Mouse (Mus musculus) gastrocnemius, postnatal 36 days (tissue): ENCODE measurements around the gene Abca13. TPM values are rescaled to one million over a fixed set of nuclear protein-coding genes. Genes with fewer than 3 reads are reported as not detected.
"Not testable (repeated sequence)": the region's sequence is repeated elsewhere in the genome, so short reads cannot be mapped to it uniquely, and the experiment has no call there.

ENCODE experiments used
- DNase-seq, 2 experiments: peaks; one replicate each; pipeline ENCODE4 v3.0.0; 2022
- intact Hi-C: fragments of 180-260 bp; cut with DNase I; formaldehyde crosslinking; loops from one replicate; pipeline ENCODE4 v1.15.1; 2025
- total RNA-seq, 2 experiments: library from RNA; stranded (reverse); gene quantifications; 2 replicates each; pipeline ENCODE4 v1.2.3; 2021

The Abca13 gene
- total RNA-seq, 2 experiments from 2014 or later, result not detected

DNA sequence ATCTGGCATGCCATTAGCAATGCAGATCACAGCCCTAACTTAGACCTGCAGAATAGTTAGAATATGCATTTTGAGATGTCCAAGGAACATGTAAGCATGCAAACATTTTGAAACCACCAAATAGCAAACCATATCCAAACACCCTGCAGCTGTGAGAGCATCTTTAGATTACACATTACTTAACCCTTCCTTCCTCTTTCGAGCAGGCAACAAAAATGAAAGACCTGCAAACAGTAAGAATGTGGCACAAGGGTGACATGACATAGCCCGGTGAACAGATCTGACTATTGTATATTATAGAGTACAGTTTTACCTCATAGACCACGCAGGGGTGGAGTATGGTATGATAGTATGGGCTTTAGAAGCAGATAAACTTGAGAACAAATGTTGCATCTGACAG is 93.5 kb downstream of the Abca13 start:
- no peak for DNase-seq
- intact Hi-C loops, result no loop called here

DNA sequence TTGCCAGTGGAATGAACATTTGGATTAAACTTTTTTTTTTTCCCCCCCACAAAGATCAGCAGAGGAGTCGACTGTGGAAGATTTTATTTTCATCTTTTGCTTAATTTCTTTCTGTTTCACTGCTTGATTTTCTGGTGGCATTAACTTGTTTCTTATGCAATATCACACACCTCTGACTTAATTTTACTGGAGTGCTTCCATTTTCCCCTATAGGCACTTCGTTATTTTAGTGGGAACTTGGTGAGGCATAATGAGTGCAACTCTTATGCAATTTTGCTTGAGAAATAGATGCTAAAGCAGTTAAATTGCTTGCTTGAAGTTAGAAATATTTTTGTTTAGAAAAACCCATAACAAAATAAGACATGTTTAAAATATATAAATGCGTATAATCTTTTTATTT is 94.0 kb downstream of the Abca13 start:
- DNase-seq, result no peak
- intact Hi-C loops, result no loop called here

DNA sequence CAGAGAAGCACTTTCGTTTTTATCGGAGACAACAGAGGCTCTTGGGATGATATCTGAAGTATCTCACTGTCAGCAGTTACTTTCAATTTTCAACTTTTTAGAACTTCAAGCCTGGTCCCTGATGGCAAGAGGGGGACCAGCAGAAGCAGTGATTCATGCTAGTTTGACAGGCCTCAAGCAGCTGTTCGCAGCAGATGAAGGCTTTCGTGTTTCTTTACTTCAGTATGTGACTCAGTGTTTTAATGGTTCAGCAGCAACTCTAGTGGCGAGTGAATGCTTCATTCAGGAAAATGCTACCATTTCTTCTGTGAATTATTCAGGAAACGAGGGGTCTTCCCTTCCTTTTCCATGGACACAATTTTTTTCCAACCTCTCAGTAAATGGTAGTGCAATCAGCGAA is 99.4 kb downstream of the Abca13 start:
- intact Hi-C loops, result no loop called here
- no peak for DNase-seq

DNA sequence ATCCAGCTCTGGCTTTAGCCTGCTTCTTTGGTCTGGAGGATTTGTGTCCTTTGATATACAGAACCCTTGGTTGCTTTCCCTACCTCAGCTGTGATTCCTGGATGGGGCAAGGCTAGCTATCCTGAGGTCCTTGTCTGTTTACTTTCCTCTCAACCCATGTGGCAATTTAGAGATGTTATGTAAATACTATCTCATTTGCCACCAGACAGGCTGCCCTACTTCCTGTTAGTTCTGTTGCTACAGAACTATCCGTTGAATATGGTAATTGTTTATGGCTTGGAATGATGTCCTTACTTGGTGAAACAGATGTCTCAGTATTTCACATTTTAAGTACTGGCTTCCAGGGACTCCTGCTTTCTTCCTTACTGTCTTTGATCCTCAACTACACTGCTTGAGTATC is 107.9 kb downstream of the Abca13 start:
- intact Hi-C loops, result no loop called here
- no peak for DNase-seq

DNA sequence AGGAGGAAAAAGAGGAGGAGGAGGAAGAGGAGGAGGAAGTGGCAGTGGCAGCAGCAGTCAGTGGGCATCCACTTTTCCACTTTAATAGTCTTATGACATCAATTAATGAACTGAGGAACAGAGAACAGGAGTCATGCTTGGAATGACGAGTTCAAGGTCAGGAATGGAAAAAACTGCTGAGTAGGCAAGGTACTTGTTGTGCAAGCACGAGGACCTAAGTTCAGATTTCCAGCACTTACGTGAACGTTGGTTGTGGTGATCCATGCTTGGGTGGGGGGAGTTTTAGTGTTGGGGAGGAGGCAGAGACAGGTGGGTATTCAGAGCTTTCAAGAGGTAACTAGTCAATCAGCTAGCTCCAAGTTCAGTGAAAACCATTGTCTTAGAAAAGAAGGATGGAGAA is 113.7 kb downstream of the Abca13 start:
- intact Hi-C loops, result no loop called here
- DNase-seq, result no peak

DNA sequence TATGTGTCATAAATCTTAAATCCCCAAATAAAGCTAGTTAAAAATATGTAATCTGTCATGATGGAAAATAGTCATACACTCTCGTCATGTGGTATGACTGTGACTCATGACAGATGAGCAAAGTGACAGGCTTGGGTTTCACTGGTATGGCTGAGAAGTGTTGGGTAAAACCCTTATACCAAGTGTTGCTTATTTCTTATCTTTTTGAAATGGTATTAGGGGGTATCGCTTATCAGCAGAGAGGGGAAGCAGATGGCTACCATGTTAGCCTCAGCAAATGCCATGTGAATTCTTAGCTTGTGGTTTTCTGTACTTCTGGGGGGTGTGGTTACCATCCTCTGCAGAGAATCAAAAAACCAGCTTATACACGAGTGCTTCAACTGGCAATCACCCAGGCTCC is 124.8 kb downstream of the Abca13 start:
- intact Hi-C loops, result no loop called here
- no peak for DNase-seq

DNA sequence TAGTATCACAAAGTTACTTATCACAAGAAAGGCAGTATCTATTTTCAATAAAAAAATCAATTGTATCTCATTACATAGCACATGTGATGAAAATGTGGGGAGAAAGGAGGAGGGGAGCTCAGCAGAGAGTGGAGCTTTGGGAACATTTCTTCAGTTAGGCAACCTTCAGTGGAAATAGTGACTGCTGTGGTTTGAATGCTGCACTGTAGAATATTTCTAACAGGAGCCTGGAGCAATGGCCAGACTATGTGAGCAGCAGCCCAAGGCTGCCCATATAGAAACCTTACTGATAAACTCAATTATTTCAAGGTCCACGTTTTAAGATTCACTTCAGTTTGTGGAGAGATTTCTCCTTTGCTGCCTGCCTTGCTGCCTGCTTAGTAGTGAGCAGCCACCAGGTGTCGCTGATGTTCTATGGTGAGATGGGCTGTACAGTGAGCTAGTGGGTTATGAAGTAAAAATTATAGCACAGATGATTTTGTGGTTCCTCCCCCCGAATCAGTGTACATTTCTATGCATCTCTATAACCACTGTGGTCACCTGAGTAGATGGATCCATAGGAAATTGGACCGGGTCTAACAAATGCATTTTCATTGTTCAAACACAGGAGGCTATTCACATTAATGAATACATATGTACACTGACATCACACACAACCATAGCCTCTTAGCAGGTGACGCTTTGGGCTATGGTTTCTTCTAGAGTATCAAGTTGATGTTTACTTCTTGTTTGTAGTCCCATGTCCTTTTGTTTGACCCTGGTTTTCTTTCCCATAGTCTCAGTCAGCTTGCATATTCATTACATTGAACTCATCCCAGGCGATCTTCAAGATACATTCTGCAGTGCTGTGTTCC is 125.6 kb downstream of the Abca13 start:
- intact Hi-C loops, result no loop called here
- peak; percentile 19 to 20 for DNase-seq

DNA sequence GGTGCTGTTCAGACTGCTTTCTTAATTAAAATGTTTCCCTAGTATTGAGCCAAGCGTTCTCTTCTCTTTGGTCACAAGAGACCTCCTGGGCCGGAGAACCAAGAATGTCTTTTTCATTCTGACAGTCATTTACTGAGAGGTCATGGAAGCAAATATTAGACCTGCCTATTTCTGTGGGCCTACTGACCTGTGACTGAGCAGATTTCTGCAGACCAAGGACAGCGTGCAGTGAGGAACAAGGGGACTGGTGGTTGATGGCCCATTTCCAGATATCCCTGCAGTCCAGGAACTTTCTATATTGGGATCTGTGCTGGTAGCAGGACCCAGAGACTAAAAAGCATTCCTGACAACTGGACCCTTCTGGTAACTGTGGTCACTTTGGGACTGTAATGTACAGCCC is 146.4 kb downstream of the Abca13 start:
- DNase-seq, result no peak
- intact Hi-C loops, result no loop called here

DNA sequence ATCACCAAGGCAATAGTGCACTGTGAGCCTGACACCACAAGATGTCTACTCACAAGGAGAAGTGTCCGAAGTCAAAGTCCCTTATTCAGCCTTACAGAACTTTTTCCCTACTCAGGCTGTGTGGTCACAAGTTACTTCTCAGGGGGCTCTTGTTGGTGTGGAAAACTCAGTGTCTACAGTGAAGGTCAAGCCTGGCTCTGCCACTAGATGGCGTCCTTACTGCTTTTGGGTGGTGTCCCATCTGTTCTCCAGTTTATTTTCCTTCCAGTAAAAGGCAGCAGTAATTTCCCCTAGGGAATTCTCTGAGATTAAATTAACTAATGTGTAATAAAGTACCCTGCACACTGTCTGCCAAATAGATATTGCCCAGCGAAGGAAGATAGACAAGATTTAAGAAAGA is 156.0 kb downstream of the Abca13 start:
- no peak for DNase-seq
- intact Hi-C loops, result no loop called here

DNA sequence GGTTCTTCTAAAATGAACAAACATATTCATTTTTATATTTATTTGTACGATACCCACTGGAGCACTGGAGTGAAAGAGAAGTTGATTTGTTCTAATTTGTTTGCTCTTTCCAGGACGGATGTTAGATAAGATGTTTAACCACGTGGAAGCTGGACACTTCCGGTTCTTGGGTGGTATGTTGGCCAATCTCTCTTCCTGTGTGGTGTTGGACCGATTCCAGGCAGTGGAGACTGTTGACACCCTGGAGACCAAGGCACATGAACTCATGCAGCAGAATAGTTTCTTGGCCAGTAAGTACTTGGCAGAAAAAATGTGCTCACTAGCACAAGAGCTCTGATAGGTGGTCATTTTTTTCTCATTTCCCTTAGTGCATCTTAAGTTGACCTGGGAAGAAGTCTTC is 181.4 kb downstream of the Abca13 start:
- DNase-seq, result no peak
- intact Hi-C loops, result no loop called here

DNA sequence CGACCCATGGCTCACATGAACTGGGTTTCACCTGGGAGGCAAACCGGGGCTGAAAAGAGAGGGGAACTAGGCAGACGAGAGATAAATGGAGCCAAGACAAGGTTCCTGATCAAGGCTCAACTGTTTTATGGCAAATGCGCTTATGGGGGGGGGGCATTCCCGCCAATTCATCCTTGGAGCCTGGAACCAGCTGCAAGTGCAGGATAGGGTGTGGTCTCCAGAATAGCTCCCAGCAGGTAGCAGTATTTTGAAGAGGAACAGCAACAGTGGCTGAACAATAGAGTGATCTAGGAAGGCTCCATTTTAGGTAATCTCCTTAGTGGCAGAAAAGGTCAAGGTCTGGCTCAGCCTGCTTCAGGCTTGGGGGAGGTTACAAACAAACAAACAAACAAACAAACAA is 182.7 kb downstream of the Abca13 start:
- intact Hi-C loops, DNase-seq: not testable (repeated sequence)

DNA sequence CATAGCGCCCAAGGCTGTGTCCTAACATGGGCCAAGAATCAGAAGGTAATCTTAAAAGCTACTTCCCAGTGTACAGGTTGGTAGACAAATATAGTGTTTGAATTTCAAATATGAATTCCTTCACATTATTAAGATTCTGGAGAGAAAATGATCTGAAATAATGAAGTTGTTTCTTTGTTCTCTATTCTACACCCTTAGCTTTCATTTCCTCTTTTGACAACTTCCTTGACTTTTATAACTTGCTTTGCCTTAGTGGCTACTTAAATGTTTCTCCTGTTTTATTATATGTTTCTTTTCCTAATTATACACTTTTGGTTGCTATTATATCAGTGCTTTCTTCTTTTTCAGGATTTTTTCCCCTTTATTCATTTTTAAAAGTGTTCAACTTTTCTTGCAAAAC is 196.8 kb downstream of the Abca13 start:
- no peak for DNase-seq
- intact Hi-C loops, result no loop called here

DNA sequence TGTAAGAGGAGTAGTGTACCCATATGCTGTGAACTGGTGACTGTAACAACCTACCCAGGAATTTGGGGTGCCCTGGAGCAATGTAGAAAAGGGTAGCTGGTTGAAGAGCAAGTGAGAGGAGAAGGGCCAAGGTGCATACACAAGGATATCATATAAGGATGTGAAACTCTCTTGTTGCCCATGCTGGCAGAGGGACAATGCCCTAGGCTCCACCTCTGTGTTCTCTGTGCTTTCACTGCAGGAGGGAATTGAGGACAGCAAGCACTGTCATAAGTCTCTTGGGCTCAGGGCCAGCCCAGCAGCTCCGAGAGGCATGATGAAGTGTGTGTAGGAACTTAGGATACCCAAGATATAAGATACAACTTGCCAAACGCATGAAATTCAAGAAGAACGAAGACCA is 225.2 kb downstream of the Abca13 start:
- no peak for DNase-seq
- intact Hi-C loops, result no loop called here

DNA sequence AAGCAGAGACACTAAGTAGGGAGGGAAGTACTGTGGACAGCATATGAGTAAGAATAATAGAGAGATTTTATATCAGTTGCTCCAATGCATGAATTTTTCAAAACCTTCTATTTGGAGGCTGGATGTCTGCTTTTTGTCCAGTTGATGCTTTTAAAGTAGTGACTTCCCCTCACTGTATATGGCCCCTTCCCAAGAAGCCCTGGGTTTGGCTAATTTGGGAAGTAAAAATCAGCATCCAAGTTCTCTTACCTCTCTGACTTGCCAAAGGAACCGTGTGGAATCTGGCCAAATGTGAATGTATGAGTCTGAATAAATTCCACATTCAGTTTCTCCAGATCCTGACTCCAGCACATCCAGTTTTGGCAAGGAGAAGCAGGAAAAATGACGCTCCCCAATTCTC is 228.5 kb downstream of the Abca13 start:
- DNase-seq, result no peak
- intact Hi-C loops, result no loop called here

DNA sequence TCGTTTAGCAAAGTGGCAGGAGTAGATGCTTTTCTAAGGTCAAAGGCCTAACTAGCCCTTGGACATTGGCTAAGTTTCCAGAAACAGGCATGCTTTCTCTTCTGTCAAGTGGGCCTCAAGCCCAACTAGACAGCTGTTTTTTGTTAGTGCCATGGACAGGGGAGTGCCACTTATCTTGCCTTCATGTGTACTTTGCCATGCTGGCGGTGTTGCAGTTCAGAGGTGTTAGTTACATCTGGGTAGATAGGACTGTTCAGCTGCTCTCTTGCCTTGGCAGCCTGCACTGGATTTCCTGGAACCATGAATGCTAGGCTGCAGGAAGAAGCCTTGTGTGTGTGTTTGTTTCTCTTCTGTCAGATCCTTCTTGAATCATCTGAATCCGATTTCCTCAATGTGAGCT is 235.7 kb downstream of the Abca13 start:
- no peak for DNase-seq
- intact Hi-C loops, result no loop called here

DNA sequence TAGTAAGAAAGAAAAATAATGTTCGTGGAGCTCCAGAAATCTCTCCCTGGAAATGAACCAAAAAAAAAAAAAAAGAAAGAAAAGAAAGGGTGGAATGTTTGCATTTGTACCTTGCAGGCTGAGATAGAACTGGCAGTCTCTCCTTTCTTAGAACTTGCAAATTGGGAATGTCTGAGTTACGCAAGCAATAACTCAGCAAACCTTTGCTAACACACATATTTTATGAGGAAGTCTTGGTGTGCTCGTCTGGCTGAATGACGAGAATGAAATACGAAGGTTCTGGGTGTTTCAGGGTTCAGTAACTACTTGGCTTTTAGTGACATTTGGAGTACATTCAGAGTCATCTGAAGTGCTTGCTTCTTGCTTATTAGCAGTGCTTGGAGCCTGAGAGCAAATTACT is 241.1 kb downstream of the Abca13 start:
- no peak for DNase-seq
- intact Hi-C loops, result no loop called here

DNA sequence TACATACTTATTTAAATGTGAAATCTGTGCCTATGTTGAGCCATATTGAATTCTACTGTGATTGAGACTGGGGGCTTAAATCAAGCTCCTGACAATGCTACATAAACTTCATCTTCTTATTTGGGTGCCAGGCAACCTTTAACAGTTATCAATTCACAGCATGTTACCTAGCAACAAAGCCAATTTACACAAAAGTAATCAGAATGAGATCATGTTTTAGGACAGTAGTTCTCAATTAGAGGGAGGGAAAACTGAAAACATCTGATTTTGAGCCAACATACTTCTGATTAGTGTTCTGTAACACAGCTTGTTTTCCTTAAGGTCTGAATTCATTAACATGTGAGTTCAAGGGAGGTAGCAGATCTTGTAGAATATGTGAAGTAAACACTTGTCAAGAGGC is 244.9 kb downstream of the Abca13 start:
- no peak for DNase-seq
- intact Hi-C loops, result no loop called here

DNA sequence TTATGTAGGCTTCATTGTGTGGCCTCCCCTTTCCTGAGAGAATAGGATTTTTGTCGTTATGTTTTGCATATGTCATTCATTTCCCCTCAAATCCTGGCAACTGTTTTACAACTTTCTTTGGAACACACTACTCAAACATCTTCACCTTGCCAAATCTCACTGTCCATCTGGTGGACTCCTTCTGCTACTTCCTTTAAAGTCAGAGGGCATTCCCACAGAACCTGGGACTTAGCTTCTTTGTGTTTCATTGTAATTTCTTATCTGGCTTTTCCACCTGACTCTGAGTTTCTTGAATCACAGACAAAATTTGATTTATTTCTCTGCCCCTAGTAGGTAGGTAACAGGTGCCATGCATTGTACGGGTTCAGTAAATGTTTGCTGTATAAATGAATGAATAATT is 248.0 kb downstream of the Abca13 start:
- no peak for DNase-seq
- intact Hi-C loops, result no loop called here

DNA sequence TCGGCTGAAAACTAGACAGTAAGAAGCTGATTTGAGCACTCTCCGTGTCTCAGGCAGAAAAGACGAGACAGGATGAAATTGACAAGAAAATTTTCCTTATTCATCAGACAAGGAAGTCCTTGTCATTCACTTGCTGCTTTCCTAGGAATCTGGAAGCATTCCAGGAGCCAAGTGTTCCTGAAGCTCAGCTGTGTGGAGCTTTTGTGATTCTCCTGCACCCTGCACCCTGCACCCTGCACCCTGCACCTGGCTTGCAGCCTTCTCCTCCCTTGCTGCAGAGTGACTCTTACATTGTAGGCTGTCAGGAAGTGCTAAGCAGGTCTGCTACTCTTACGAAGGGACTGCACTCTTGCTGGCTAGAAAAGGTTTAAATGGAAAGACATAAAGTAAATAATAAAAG is 249.4 kb downstream of the Abca13 start:
- no peak for DNase-seq
- intact Hi-C loops, result no loop called here

DNA sequence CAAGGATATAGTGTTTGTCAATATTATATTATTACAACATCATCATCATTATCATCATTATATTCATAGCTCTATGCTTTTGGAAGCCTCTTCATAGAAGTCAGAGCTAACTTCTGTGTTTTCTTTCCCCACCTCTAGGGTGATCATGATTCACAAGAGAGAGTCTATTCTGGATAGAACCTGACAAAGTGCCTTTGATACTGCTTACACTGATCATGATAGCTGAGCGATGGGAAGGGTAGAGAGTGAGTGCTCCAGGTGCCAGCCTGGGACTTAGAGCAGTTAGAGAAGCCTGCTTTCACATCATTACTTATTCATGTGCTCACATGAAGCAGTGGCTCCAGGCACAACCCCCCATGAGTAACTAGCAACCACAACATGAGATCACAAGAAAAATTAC is 280.7 kb downstream of the Abca13 start:
- intact Hi-C loops, result no loop called here
- DNase-seq, result no peak

DNA sequence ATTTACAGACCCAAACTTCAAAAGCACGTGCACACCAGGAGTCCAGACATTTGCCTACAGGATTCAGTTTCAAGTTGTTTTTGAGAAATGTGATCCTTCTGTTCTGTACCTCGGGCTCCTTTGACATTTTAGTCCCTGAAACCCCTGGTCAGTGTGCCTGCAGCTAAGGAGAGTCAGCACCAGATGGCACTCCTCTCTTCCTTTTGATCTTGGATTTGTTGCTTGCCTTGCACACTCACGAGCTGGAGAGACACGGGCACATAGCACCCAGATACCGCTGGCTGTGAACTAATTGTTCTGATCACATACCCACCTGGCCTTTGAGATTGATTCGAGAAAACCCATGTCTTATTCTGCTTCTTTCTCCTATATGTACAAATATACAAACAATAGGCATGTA is 289.8 kb downstream of the Abca13 start:
- intact Hi-C loops, result no loop called here
- no peak for DNase-seq

DNA sequence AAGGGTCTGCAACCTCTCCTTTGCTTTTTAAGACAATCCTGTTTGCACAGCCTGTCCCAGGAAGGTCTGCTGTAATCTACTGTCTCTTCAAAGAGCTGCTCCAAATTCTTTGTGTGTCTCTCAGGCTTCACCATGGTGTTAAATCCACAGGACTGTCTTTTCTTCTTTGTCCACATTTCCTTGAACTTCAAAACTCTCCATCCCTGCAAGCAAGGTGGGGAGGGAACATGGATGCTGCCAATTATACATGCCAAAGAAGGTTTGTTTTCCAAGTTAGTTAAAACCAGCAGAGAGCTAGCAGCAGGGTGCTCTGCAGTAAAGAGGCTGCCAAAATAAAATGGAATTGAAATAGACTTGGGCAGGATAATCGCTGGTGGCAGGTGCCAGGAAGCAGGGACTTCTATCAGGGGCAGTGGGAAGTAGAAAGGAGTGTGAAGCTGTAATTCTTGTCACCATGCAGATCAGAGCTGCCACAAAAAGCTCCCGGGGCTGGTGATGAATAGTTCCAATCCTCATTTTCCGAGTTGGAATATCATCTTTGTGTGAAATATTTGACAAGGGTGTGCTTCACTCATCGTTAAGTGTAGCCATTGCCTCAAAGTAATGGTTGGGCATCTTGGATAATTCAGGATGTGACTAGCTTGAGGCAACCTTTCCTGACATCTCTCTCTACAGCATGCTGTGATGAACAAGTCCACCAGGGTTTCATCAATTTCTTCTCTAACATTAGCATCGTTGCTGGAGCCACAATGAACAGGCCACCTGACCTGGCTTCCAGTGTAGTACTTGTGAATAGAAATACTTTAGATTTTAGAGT is 308.8 kb downstream of the Abca13 start:
- intact Hi-C loops, result no loop called here

More for the DNA sequence above, 308.8 kb downstream of the Abca13 start:
- no peak for DNase-seq
